Mouse (Mus musculus) hindbrain, postnatal 0 days (tissue): ENCODE measurements around the gene Tmem30a. TPM values are rescaled to one million over a fixed set of nuclear protein-coding genes. Genes with fewer than 3 reads are reported as not detected.

Source experiments
- ATAC-seq: fragments of 200-750 bp; cut with Nextera tagmentation; 2 replicates; pipeline ENCODE4 v1.8.0; 2017; ENCODE audit warnings: mild to moderate bottlenecking, moderate TSS enrichment, moderate library complexity
- DNase-seq: peaks from one replicate; pipeline ENCODE4 v3.0.0-alpha.2; 2015; ENCODE audit warnings: low spot score
- H3K27ac ChIP-seq: fragments of 300-500 bp; sonication (generic); 2 replicates; pipeline ENCODE4 v1.5.1; 2014; ENCODE audit warnings: mild to moderate bottlenecking
- H3K27me3 ChIP-seq: fragments of 300-500 bp; sonication (generic); 2 replicates; pipeline ENCODE4 v1.6.1; 2014; ENCODE audit warnings: low read length, mixed read lengths; ENCODE audit not compliant: insufficient read depth
- H3K36me3 ChIP-seq: fragments of 300-500 bp; sonication (generic); 2 replicates; pipeline ENCODE4 v1.6.1; 2014; ENCODE audit warnings: low read length, mixed read lengths; ENCODE audit not compliant: insufficient read depth
- H3K4me1 ChIP-seq: fragments of 300-500 bp; sonication (generic); 2 replicates; pipeline ENCODE4 v1.6.1; 2014; ENCODE audit warnings: antibody characterized with exemption, low read length, mixed read lengths; ENCODE audit not compliant: insufficient read depth
- H3K4me2 ChIP-seq: fragments of 300-500 bp; sonication (generic); 2 replicates; pipeline ENCODE4 v1.6.1; 2014; ENCODE audit warnings: low read depth, mild to moderate bottlenecking, low read length, moderate library complexity, mixed read lengths
- H3K4me3 ChIP-seq: fragments of 300-500 bp; sonication (generic); 2 replicates; pipeline ENCODE4 v1.5.1; 2014; ENCODE audit warnings: low read length
- H3K9ac ChIP-seq: fragments of 300-500 bp; sonication (generic); replicated peaks from 2 replicates; pipeline ENCODE4 v1.6.1; 2014; ENCODE audit warnings: mild to moderate bottlenecking, low read length, moderate library complexity, mixed read lengths
- H3K9me3 ChIP-seq: fragments of 300-500 bp; sonication (generic); 2 replicates; pipeline ENCODE4 v1.6.1; 2016; ENCODE audit warnings: low read length, mixed read lengths
- CTCF ChIP-seq: IDR thresholded peaks from 2 replicates; pipeline ENCODE4 v1.5.1; 2016; ENCODE audit warnings: antibody characterized with exemption, control low read depth, low read depth
- WGBS: fragments of 180-500 bp; shearing (Covaris S2); extraction: QIAGEN DNeasy Blood & Tissue Kit; methylation state at CpG from one replicate; pipeline ENCODE4 v1.1.7; 2014; 5-methylcytosine and 5-hydroxymethylcytosine counted together
- polyA plus RNA-seq: library from polyadenylated mRNA; unstranded; fragments of >200 nt; fragmentation: Nextera tagmentation; extraction: Ambion mirVana; gene quantifications from 2 replicates; pipeline ENCODE4 v1.2.1, GENCODE M21; 2015
- total RNA-seq: library from RNA; depleted of rRNA; stranded (reverse); fragments of >200 nt; gene quantifications from 2 replicates; pipeline ENCODE4 v1.2.3, GENCODE M21; 2014

Tmem30a gene
- total and polyA plus RNA-seq, 2 experiments from 2014 or later, result 123 to 193 TPM

GRCm38 (mm10) chr9:79750709-79751108 lies 42.6 kb downstream of the Tmem30a start:
- H3K27me3 ChIP-seq, result no peaks in the 10 kb centered on the region
- no peak for TF ChIP-seq CTCF
- no peak overlapping the region for H3K27ac ChIP-seq
- no peak overlapping the region for H3K4me3 ChIP-seq
- 93% methylated on average over 7 of the region's 7 CpGs for WGBS
- no peak for DNase-seq
- H3K9me3 ChIP-seq, result no peaks in the 10 kb centered on the region
- H3K4me2 ChIP-seq, result no peak overlapping the region
- H3K4me1 ChIP-seq, result no peaks in the 10 kb centered on the region
- H3K9ac ChIP-seq, result no peak overlapping the region
- ATAC-seq, result no peak
- peaks cover 9% of the 10 kb centered on the region; the same call in 1 of the 2 replicates for H3K36me3 ChIP-seq

- TF ChIP-seq CTCF, result no peak
These were observed 48.3 kb downstream of the Tmem30a start for GRCm38 (mm10) chr9:79745036-79745435.

GRCm38 (mm10) chr9:79735608-79736007 lies 57.7 kb downstream of the Tmem30a start:
- 89% methylated on average over 6 of the region's 6 CpGs for WGBS
- no peaks in the 10 kb centered on the region for H3K9me3 ChIP-seq
- no peaks in the 10 kb centered on the region for H3K36me3 ChIP-seq
- no peaks in the 10 kb centered on the region for H3K27me3 ChIP-seq
- no peak overlapping the region for H3K9ac ChIP-seq
- H3K4me2 ChIP-seq, result no peak overlapping the region
- no peak overlapping the region for H3K4me3 ChIP-seq
- no peak for ATAC-seq
- no peak overlapping the region for H3K27ac ChIP-seq
- no peaks in the 10 kb centered on the region for H3K4me1 ChIP-seq
- no peak for DNase-seq
- TF ChIP-seq CTCF, result no peak

More at GRCm38 (mm10) chr9:79745036-79745435, 48.3 kb downstream of the Tmem30a start:
- Histone ChIP-seq H3K27ac (no peak overlapping the region), H3K4me1 (no peaks in the 10 kb centered on the region), H3K27me3 (no peaks in the 10 kb centered on the region), H3K9ac (no peak overlapping the region), H3K9me3 (no peaks in the 10 kb centered on the region), H3K4me3 (no peak overlapping the region), H3K36me3 (no peaks in the 10 kb centered on the region), H3K4me2 (no peak overlapping the region)
- no peak for ATAC-seq
- DNase-seq, result no peak
- 42% methylated on average over 4 of the region's 4 CpGs for WGBS

GRCm38 (mm10) chr9:79730301-79730700 lies 63.0 kb downstream of the Tmem30a start:
- Histone ChIP-seq H3K4me3 (no peak overlapping the region), H3K9me3 (no peaks in the 10 kb centered on the region), H3K27me3 (no peaks in the 10 kb centered on the region), H3K4me2 (no peak overlapping the region), H3K27ac (no peak overlapping the region), H3K36me3 (no peaks in the 10 kb centered on the region), H3K4me1 (no peaks in the 10 kb centered on the region), H3K9ac (no peak overlapping the region)
- ATAC-seq, result no peak
- TF ChIP-seq CTCF, result no peak
- 85% methylated on average over 5 of the region's 5 CpGs for WGBS
- no peak for DNase-seq

GRCm38 (mm10) chr9:79723090-79723489 lies 70.2 kb downstream of the Tmem30a start:
- no peaks in the 10 kb centered on the region for H3K36me3 ChIP-seq
- 36% methylated on average over 5 of the region's 5 CpGs for WGBS
- H3K4me2 ChIP-seq, result no peak overlapping the region
- no peaks in the 10 kb centered on the region for H3K9me3 ChIP-seq
- DNase-seq (peak; percentile 86), ATAC-seq (peak; percentile 44; the same call in 1 of the 2 replicates)
- H3K27ac ChIP-seq, result no peak overlapping the region
- no peak overlapping the region for H3K9ac ChIP-seq
- H3K27me3 ChIP-seq, result peaks cover 8% of the 10 kb centered on the region; the same call in 1 of the 2 replicates
- TF ChIP-seq CTCF, result peak; percentile 77
- H3K4me1 ChIP-seq, result peaks cover 8% of the 10 kb centered on the region; the same call in 1 of the 2 replicates
- no peak overlapping the region for H3K4me3 ChIP-seq

GRCm38 (mm10) chr9:79721056-79721455 lies 72.3 kb downstream of the Tmem30a start:
- Histone ChIP-seq H3K27ac (no peak overlapping the region), H3K4me3 (0 out of 2 replicates have a peak overlapping the region, but pooled peaks have one; percentile 4), H3K4me2 (peak overlapping the region; percentile 43), H3K9me3 (no peaks in the 10 kb centered on the region), H3K4me1 (peaks cover 8% of the 10 kb centered on the region; the same call in 1 of the 2 replicates), H3K36me3 (no peaks in the 10 kb centered on the region), H3K9ac (no peak overlapping the region), H3K27me3 (peaks cover 8% of the 10 kb centered on the region; the same call in 1 of the 2 replicates)
- ATAC-seq, result peak; percentile 52; the same call in 1 of the 2 replicates
- DNase-seq, result peak; percentile 89
- 8% methylated on average over 9 of the region's 9 CpGs for WGBS
- peak; percentile 81 for TF ChIP-seq CTCF

GRCm38 (mm10) chr9:79720143-79720542 lies 73.2 kb downstream of the Tmem30a start:
- Histone ChIP-seq H3K4me1 (peaks cover 8% of the 10 kb centered on the region; the same call in 1 of the 2 replicates), H3K9ac (no peak overlapping the region), H3K36me3 (no peaks in the 10 kb centered on the region), H3K27me3 (peaks cover 8% of the 10 kb centered on the region; the same call in 1 of the 2 replicates), H3K4me2 (no peak overlapping the region), H3K9me3 (no peaks in the 10 kb centered on the region), H3K27ac (no peak overlapping the region), H3K4me3 (no peak overlapping the region)
- ATAC-seq (no peak), DNase-seq (no peak)
- no peak for TF ChIP-seq CTCF
- 34% methylated on average over 9 of the region's 9 CpGs for WGBS
